Mouse (Mus musculus): Measurements from ENCODE around the gene Tcte1. TPM values are rescaled to one million over a fixed set of nuclear protein-coding genes. Genes with fewer than 3 reads are reported as not detected.
A peak's percentile ranks its signal among the peaks of the same experiment; 100 is the strongest.

Gene Tcte1
- total RNA-seq, 2 experiments from 2014 or later, result not detected

GRCm38 (mm10) chr17:45544001-45544872 is 21.0 kb downstream of the Tcte1 start:
- intact Hi-C loops (cut with DNase I; ENCODE audit: low total_unique reads), result no loop called here
- DNase-seq, result no peak

- DNase-seq, result no peak
- intact Hi-C loops (cut with DNase I; ENCODE audit: low total_unique reads), result no loop called here
Measured at GRCm38 (mm10) chr17:45544873-45545277, 21.6 kb downstream of the Tcte1 start.

- intact Hi-C loops (cut with DNase I; ENCODE audit: low total_unique reads), result no loop called here
- no peak for DNase-seq
Measured at GRCm38 (mm10) chr17:45545278-45545961, 22.2 kb downstream of the Tcte1 start.

GRCm38 (mm10) chr17:45546941-45547340 is 23.7 kb downstream of the Tcte1 start:
- no peak for DNase-seq
- intact Hi-C loops (cut with DNase I; ENCODE audit: low total_unique reads), result no loop called here

GRCm38 (mm10) chr17:45547461-45548190 is 24.4 kb downstream of the Tcte1 start:
- intact Hi-C loops (cut with DNase I; ENCODE audit: low total_unique reads), result no loop called here
- no peak for DNase-seq

GRCm38 (mm10) chr17:45548541-45549512 is 25.6 kb downstream of the Tcte1 start:
- DNase-seq, result no peak
- intact Hi-C loops (cut with DNase I; ENCODE audit: low total_unique reads), result no loop called here

- intact Hi-C loops (cut with DNase I; ENCODE audit: low total_unique reads), result loop anchor here (2.0 kb wide), 1 partner anchor 69 kb away; no protein-coding TSS in a partner anchor
- no peak for DNase-seq
Measured at GRCm38 (mm10) chr17:45549617-45550181, 26.5 kb downstream of the Tcte1 start, which contains the start of gene Tmem151b. Gene Tmem151b (minus strand): TSS chr17:45549677.

- intact Hi-C loops (cut with DNase I; ENCODE audit: low total_unique reads), result loop anchor here (2.0 kb wide), 1 partner anchor 69 kb away; no protein-coding TSS in a partner anchor
- no peak for DNase-seq
Measured at GRCm38 (mm10) chr17:45550253-45550652, 27.0 kb downstream of the Tcte1 start.

- intact Hi-C loops (cut with DNase I; ENCODE audit: low total_unique reads), result loop anchor here (2.0 kb wide), 1 partner anchor 71 kb away; no protein-coding TSS in a partner anchor
- DNase-seq, result no peak
Measured at GRCm38 (mm10) chr17:45551249-45551796, 28.1 kb downstream of the Tcte1 start.

GRCm38 (mm10) chr17:45551816-45552451 is 28.7 kb downstream of the Tcte1 start:
- peak; percentile 67 for DNase-seq
- intact Hi-C loops (cut with DNase I; ENCODE audit: low total_unique reads), result loop anchor here (2.0 kb wide), 2 partner anchors 33 to 71 kb away; no protein-coding TSS in a partner anchor

- no peak for DNase-seq
- intact Hi-C loops (cut with DNase I; ENCODE audit: low total_unique reads), result loop anchor here (2.0 kb wide), 1 partner anchor 34 kb away; no protein-coding TSS in a partner anchor
Measured at GRCm38 (mm10) chr17:45553065-45553464, 29.8 kb downstream of the Tcte1 start.

- no peak for DNase-seq
- intact Hi-C loops (cut with DNase I; ENCODE audit: low total_unique reads), result no loop called here
Measured at GRCm38 (mm10) chr17:45554420-45554819, 31.2 kb downstream of the Tcte1 start.

- intact Hi-C loops (cut with DNase I; ENCODE audit: low total_unique reads), result no loop called here
- peak; percentile 93 for DNase-seq
Measured at GRCm38 (mm10) chr17:45555452-45556106, 32.3 kb downstream of the Tcte1 start, which contains the start of gene Nfkbie. Gene Nfkbie (plus strand): TSS chr17:45555703.

GRCm38 (mm10) chr17:45556107-45556489 is 32.9 kb downstream of the Tcte1 start:
- intact Hi-C loops (cut with DNase I; ENCODE audit: low total_unique reads), result no loop called here
- no peak for DNase-seq

- intact Hi-C loops (cut with DNase I; ENCODE audit: low total_unique reads), result no loop called here
- no peak for DNase-seq
Measured at GRCm38 (mm10) chr17:45556514-45557245, 33.4 kb downstream of the Tcte1 start.

- no peak for DNase-seq
- intact Hi-C loops (cut with DNase I; ENCODE audit: low total_unique reads), result no loop called here
Measured at GRCm38 (mm10) chr17:45557246-45557824, 34.1 kb downstream of the Tcte1 start.
